ENCODE assay signal across 12 mouse cellular contexts in genomic region chr3:140949880-140950662, GRCm38 (mm10).
DNase-seq lines count a peak whose midpoint lies in the region; ATAC-seq lines count a peak whose summit lies in the region.
"Had no signal": no experiment of that assay in that cellular context is flagged by ENCODE, and none has a peak within 500 bp of the region (broad histone marks: within the 10 kb centered on the region; RNA-seq: fewer than 3 reads in every experiment).

No protein-coding gene starts in this region.

- no peaks in the 10 kb centered on the region for H3K27me3 ChIP-seq in heart, embryonic 12.5 days (replicated peaks)
- no peaks in the 10 kb centered on the region for H3K27me3 ChIP-seq in forebrain, embryonic 16.5 days (replicated peaks; ENCODE audit: control insufficient read depth, insufficient read depth, low read length)
- H3K27me3 ChIP-seq: lung, embryonic 15.5 days had no signal

- no peak overlapping the region for H3K4me2 ChIP-seq in heart, embryonic 12.5 days
- no peak overlapping the region for H3K4me2 ChIP-seq in forebrain, embryonic 16.5 days (ENCODE audit: low read length)
- H3K4me2 ChIP-seq: lung, embryonic 15.5 days had no signal

- DNase-seq in heart, postnatal 36 days, result no peak
- DNase-seq in Muller cell, postnatal 12 days (ENCODE audit: inconsistent ontology term), result peak; percentile 50
- DNase-seq in frontal cortex, postnatal 14 days (ENCODE audit: low spot score in 2 of 2), result no peak
- DNase-seq in cerebellum, postnatal 36 days, result no peak
- DNase-seq in adrenal gland, postnatal 25 days, result no peak
- DNase-seq: kidney, postnatal 10 days had no signal

- H3K9me3 ChIP-seq in heart, embryonic 12.5 days (replicated peaks), result no peaks in the 10 kb centered on the region
- H3K9me3 ChIP-seq in forebrain, embryonic 16.5 days (ENCODE audit: control insufficient read depth, low read length), result no peaks in the 10 kb centered on the region
- H3K9me3 ChIP-seq: hindbrain, embryonic 10.5 days; lung, embryonic 15.5 days had no signal

- intact Hi-C loops in heart, postnatal 36 days (cut with DNase I), result no loop called here

- H3K27ac ChIP-seq in heart, embryonic 12.5 days (ENCODE audit: poor library complexity, severe bottlenecking), result no peak overlapping the region; the same call in 1 of the 2 replicates
- no peak overlapping the region for H3K27ac ChIP-seq in forebrain, embryonic 16.5 days (ENCODE audit: low read length)
- H3K27ac ChIP-seq: hindbrain, embryonic 10.5 days; lung, embryonic 15.5 days had no signal

- peak; percentile 89 for ATAC-seq in heart, embryonic 12.5 days (ENCODE audit: insufficient number of reproducible peaks, low FRiP score)
- peak; percentile 45; the same call in 1 of the 2 replicates for ATAC-seq in forebrain, embryonic 16.5 days
- ATAC-seq in megakaryocyte-erythroid progenitor cell, adult 5-6 weeks (replicated peaks; ENCODE audit: low FRiP score, low TSS enrichment, poor library complexity, severe bottlenecking), result peak; percentile 97
- ATAC-seq: CD4-positive, CD25-positive, alpha-beta regulatory T cell, adult 4 months had no signal

- H3K4me1 ChIP-seq in heart, embryonic 12.5 days (replicated peaks), result peaks cover 6% of the 10 kb centered on the region; the same call in 1 of the 2 replicates
- H3K4me1 ChIP-seq in forebrain, embryonic 16.5 days (replicated peaks; ENCODE audit: control insufficient read depth, insufficient read depth, low read length), result no peaks in the 10 kb centered on the region
- H3K4me1 ChIP-seq: hindbrain, embryonic 10.5 days; lung, embryonic 15.5 days had no signal

- no peaks in the 10 kb centered on the region for H3K36me3 ChIP-seq in heart, embryonic 12.5 days
- no peaks in the 10 kb centered on the region for H3K36me3 ChIP-seq in forebrain, embryonic 16.5 days (ENCODE audit: control insufficient read depth, insufficient read depth)
- H3K36me3 ChIP-seq: hindbrain, embryonic 10.5 days; lung, embryonic 15.5 days had no signal

- no peak overlapping the region for H3K9ac ChIP-seq in heart, embryonic 12.5 days
- H3K9ac ChIP-seq in forebrain, embryonic 16.5 days (replicated peaks; ENCODE audit: low read depth, low read length), result no peak overlapping the region
- H3K9ac ChIP-seq: lung, embryonic 15.5 days had no signal

- WGBS in heart, embryonic 12.5 days, result 9% methylated on average over 4 of the region's 4 CpGs
- WGBS in forebrain, embryonic 16.5 days, result 18% methylated on average over 4 of the region's 4 CpGs

- no peak overlapping the region for H3K4me3 ChIP-seq in heart, embryonic 12.5 days
- no peak overlapping the region for H3K4me3 ChIP-seq in forebrain, embryonic 16.5 days (replicated peaks; ENCODE audit: low read length)
- H3K4me3 ChIP-seq: hindbrain, embryonic 10.5 days; lung, embryonic 15.5 days had no signal

Comparison
In these comparisons a context has a peak if more than half of its experiments do, and no peak if none do; other contexts are left out.
1. ATAC-seq: peak in every context shown above with its lines; median percentile 97 in megakaryocyte-erythroid progenitor cell, adult 5-6 weeks; 89 in heart, embryonic 12.5 days; 45 in forebrain, embryonic 16.5 days.